Mouse (Mus musculus) frontal cortex, postnatal 36 days (tissue): ENCODE measurements around the gene Mapkap1.
A peak's percentile ranks its signal among the peaks of the same experiment; 100 is the strongest.

Experiments used
- DNase-seq, 2 experiments: peaks; one replicate each; pipeline ENCODE4 v3.0.0; 2022; ENCODE audit warnings: low spot score in 2 of 2

Gene Mapkap1

DNA sequence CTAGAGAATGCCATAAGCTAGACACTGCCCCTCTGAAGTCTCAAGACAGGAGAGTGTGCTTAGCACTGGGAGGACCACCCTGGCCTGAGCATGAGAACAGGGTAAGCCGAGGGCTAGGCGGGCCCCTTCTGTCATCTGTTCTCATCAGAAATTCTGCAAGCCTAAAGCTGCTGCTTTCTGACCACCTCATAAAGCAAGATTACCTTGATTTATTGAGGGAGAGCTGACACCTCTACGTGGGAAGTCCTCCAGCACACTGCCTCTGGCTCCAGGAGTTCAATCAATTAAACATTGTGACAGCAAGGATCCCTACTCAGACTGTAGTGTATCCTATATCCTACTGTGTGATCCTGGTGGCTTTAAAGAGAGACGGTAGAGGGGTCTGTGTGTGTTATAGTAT is 166.5 kb downstream of the Mapkap1 start:
- DNase-seq, result no peak

DNA sequence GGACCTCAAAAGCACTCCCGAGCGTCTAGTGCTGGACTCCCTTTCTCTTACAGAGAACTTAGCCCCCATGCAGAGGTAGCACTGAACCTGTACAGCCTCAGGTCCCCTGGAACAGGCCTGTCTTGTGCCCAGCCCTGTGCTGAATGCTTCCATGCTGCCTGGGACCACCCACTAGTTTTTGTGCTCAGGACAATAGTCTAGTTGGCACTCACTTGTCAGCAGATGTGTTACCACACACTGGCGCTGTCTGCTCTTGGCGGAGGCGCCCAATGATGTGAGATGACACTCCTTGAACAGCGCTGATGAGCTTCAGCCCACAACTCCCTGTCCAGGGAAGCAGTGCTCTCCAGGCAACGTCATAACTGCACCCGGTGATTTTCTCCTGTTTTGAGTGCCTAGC is 182.0 kb downstream of the Mapkap1 start:
- DNase-seq, result no peak

DNA sequence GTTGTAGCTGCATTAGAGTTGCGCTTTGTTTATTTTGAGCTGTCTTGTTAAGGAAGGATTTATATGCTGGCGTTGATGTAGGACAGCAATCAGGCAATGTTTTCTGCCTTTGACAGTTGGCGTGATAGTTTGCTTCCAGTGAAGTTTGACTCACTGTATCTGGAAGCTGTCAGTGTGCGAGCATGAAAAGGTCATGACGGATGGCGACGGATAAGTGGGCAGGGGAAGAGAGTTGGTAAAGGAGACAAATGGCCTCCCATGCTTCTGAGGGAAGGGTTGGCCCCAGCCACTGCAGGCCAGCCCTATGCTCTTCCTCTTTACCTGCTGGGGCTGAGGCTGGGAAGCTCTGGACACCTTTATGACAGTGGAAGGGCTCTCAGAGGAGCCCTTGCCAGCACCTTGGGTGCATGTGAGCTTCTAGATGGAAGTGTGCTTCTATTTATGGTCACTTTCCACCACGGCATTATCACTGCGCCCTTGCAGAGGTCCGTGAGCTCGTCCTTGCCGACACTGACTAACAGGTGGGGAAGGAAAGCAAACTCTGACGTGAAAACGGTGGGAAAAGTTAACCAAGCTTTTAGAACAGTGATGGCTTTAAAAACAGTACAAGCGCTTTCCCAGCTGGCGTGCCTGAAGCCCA is 185.3 kb downstream of the Mapkap1 start:
- DNase-seq, result no peak

DNA sequence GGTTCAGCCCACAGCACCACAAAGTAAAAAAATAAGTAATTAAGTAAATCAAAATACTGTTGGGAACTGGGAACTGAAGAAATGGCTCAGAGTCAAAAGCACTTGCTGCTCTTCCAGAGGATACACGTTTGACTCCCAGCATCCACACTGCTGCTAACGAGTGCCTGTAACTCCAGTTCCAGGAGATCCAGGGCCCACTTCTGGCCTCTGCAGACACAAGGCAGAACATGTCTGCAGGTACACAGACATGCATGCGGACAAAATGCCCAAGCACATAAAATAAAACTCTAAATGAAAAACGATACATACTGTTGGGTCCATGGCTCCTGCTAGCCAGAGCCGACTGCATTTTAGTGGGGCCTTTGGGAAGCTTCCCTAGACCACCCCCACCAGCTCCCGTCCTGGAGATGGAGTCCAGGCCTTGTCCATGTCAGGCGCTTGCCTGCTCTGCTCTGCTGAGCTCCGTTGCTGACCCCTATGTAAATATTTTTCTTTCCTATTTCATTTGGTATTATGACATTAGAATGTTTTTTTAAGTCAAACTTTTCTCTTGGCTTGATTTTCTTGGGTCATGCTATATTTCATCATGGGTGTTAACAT is 185.9 kb downstream of the Mapkap1 start:
- DNase-seq, result no peak

DNA sequence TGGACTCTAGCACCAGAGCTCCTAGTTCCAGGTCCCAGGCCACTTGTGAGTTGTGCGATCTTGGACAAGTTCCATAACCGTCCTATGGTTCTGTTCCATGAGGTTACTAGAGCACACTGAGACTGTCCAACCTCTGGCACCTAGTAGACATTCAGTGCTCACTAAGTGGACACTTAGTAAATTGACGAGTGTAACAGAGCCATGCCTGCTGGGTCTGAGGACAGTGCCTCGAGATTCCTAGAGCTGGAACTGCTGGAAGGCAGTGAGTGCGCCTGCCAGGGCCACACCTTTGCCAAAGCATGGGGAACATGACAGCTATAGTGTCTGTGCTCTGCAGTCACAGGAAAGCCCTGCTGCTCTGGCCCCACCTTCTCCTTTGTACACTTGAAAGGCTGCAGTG is 187.4 kb downstream of the Mapkap1 start:
- DNase-seq, result no peak

DNA sequence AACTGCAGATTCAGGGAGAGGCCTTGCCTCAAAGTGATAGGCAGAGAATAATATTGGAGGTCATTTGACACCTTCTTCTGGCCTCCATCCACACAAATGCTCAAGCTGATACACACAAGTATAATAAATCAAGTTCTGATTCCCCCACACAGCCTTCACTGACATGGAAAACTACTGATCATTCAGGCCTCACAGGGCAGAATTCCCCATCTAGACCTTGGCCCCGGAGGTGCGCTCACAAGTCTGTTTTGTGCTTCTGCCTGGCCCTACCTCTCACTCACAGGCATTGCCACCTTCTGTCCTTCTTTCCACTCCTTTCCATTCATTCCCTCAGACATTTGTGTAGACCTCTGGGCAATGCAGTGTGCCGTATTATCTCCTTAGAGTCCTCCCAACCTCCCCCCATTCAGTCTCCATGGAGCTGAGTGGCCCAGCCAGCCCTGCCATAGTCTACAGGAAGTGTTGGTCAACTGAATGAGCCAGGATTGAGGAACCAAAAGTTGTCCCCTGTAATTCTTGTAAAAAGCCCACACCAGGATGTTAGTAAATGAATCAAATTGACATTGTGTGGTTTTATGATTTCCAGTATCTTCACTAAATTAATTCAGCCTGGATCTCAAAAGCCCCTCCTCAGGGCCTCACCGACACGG is 193.2 kb downstream of the Mapkap1 start:
- DNase-seq, result no peak

DNA sequence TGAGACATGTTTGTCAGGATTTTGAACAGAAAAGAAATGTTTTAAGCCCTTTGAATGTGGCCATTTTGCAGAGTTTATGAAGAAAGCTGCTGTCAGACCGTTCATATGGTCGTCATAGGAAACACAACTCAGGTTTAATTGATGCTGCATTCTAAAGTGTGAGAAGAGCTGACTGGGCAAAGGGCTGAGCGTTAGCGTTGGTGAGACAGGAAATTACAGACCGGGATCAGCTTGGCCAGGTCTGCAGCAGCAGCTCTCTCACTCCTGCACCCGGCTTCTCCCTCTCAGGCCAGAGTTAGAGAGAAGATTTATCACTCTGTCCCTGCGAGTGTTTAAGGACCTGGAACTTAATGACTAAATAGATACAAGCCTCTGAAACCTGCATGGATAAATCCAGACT is 194.2 kb downstream of the Mapkap1 start:
- DNase-seq, result no peak

DNA sequence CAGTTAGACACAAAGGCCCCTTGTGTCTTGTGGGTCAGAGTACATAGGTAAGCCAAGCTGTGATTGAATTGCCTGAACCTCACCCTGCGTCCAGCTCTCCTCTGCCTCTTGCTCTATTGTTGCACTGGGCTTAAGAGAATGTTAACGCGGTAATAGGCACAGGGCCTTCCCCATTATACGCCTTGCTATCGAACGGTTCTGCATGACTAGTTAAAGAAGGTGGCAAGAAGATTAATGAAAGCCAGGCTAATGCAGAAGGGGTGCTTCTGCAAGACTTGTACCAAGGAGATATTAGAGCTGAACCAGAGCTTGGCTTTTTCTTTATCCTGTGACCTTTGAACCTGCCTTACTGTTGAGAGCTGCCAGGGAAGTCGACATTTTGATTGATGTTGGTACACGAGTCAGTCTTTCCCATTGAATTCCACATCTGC is 195.6 kb downstream of the Mapkap1 start:
- DNase-seq, result no peak

DNA sequence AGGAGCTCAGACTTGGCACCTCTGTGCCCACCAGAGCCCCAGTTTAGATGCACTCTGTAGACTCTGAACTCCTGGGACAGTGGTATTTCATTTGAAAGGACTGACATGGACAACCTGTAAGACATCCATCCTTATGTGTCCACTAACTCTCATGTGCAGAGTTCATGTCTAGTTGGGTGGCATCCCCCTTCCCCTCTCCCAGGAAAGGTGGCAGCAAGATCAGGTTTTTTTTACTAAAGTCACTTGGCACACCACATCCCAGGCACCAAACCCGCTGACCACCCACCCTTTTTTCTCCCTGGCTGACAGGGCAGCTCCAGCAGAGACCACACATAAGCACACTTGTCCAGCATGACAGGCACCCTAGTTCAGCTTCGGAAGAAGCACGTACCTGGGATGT is 196.3 kb downstream of the Mapkap1 start:
- DNase-seq, result no peak

DNA sequence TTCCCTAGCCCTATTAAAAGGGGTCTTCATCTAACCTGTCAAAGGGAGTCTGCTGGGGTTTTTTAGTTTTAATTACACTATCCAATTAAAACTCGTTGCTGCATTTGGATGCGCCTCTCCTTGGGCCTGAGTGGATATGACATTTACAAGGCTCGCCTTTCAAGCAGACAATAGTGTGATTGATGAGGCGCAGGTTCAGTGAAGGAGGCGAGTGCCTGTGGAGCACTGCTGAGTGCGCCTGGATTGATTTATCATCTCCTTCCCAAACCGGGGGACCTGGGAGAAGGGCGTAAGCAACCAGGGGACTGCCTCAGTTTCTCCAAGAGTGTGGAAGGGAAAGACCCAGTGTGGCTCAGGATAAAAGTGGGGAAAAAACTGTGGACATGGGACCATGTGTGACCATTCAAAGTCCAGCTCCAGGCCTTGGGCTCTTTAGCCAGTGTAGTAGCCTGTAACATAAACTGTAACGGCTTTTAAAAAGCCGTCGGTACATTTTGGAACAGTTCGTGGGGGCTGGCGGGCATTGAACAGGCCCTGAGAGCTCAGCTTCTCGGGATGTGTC is 197.2 kb downstream of the Mapkap1 start:
- no peak for DNase-seq

DNA sequence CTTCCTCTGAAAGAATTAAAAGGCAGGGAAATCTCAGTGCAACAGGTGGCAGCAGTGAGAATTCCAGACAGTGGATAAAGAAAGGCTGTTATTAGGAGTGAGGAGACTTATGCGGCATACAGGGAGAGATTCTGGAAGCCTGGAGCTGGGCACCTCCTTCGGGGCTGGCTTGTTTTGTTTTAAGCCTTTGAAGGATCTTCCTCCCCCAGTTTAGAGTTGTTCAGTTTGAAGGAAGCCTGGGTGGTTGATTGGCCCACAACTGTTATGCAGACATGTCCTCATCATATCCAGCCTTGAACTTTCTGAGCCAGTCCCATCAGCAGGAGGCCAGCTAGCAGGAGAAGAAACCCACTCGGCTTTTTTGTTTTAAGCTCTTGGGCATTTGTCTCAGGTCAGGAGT is 198.5 kb downstream of the Mapkap1 start:
- DNase-seq, result no peak

DNA sequence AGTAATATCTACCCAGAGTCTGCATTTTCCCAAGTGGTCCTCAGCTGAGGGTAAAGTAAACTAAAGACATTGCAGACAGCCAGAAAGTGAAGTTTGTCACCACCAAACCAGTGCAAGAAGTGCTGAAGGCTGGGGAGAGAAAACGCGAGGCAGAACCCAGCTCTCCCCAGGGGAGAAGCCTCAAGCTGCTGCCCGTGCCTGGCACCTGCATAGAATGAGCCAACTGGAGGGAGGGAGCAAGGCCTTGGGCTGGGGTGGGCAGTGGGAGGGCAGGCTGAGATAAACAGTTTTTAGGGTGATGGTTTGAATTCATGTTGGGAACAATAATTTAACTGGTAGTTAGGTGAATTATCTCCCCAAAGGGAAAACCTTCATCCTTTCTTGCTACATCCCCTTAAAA is 202.3 kb downstream of the Mapkap1 start:
- DNase-seq, result no peak

DNA sequence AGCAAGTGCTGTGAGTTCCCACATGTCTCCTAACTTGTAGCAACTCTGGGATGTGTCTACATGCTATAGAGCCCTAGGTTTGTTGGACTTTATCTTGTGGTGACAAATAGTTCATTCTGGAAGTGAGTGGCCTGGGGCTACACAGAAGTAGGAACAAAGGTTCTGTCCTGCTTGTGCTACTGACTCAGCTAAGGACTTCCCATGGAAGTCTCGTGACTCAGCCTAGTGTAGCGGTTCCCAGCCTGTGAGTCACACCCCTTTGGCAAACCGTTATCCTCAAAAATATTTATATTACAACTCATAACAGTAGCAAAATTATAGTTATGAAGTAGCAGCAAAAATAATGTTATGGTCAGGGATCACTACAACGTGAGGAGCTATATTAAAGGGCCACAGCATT is 202.9 kb downstream of the Mapkap1 start:
- DNase-seq, result no peak

DNA sequence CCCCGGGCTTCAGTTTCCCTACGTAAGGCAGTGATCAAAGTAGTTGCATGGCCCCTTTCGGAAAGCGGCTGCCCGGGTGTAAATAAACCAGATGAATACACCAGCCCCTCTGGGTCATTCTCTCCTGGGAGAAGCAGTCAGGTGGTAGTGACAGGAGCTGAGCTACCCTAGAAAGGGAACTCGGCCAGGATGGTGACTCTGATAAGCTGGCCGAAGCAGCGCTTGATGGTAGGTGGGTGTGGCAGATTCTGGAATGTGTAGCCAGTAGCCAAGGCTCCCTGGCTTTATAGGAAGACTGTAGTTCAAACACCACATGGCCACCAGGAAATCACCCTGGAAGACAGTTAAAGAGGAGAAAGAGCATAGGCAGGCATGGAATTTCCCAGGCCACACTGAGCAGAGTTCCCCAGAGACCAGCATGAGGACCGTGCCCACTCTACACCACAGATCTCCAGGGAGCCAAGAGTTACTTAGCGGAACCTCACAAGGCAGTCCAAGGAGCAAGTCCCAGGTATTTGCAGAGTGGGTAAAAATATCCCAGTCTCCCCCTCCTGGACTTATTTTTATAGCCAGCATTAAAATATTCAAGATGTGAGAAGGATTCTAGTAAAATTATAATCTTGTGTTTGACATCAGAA is 214.3 kb downstream of the Mapkap1 start:
- no peak for DNase-seq

DNA sequence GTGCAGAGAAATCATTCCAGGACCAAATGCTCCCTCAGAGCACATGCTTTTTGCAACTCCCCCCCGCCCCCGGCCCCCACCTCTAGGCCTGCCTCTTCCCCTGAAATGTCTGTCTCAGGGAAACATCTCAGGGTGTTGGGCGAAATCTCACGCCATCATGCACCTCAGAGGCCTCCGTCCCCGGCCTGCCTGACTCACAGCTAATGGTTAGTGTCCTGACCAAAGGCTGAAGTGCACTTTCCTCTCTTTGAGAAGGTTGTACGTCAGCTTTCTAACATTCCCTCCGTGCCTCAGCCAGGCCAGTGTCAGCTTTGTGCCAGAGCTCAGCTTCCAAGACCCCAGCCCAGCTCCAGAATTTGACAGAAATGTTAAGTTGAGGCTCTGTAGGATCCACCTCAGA is 214.9 kb downstream of the Mapkap1 start:
- DNase-seq, result no peak

DNA sequence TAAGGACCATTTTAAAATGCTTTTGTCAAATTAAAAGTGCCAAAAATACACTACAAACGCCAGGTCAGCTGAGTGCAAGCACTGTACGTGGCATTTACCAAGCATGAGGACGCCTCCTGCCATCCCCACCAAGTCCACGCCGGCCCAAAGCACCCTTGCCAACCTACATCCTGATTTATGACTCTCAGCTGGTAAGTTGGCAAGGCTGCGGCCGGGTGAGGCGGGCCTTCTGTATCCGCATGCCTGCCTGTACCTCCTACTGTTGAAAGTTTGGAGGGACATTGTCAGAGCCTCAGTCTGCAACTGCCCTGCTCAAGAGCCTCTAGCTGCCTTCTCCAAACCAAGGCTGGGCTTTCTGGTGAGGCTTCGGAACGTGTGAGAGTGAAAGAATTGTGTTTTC is 215.9 kb downstream of the Mapkap1 start:
- DNase-seq, result no peak

DNA sequence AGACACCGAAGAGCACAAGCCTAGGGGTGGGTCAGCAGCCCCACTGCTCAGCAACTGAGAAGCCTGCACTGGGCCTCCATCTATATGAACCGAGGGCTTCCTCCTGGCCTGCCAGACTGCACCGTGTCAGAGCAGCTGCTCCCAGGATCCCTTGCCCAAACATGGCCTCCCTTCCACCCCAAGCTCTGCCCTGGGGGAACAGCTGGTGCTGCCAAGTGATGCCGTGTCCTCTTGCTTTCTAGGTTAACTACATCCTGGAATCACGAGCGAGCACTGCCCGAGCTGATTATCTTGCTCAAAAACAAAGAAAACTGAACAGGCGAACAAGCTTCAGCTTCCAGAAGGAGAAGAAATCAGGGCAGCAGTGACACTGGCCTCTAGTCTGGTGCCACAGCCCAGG is 216.6 kb downstream of the Mapkap1 start:
- DNase-seq, result no peak

DNA sequence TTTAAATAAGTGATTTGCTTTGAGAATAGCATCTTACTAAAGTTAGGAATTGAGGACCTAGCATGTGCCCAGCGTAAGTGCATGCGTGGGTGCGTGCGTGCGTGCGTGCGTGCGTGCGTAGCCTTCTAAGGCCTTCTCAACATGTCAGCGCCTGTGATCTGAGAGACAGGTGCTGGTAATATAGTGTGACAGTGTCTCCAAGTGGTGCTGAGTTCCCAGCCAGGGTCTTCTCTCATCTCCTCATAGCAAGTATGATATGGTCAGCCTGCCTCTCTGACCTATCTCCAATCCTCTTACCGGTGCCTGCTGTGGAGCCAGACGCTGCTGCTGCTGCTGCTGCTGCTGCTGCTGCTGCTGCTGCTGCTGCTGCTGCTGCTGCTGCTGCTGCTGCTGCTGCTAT is 217.5 kb downstream of the Mapkap1 start:
- DNase-seq, result no peak

DNA sequence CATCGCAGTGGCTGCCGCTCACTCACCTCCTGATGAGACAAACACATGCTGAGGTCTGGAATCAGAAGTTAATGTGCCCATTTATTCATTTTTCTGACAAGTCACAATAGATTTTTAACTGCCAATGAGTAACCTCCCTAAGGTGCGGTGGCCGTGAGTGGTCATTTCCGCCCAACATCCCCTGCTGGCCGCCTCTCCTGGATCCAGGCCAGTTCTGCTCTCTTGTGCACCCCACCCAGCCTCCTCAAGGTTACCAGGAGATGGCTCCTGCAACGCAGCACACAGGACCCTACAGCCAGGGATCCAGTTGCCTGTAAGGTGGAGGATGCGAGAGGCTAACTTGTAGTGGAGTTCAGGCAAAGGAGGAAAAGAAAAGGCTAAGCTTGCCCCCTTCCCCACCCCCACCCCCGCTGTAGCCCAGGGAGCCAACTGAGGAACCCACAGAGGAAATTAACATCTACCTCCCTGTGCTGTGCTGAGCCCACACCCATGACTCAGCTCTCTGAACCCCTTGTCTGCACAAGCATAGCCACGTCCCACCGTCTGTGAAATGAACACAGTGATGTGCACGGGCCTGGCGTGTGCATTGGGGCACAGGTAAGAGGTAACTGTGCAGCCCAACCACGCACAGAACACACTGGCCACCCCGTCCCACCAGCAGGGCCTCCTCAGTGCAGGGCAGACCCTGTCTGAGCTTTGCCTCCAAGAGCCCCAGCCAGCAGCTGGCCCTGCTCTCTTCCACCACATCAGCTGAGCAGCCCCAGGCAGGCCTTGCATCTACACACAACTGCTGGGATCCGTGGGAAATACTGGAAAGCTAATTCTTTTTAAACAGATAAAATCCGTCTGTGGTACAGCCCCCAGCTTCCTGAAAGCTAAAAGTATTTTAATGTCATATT is 221.0 kb downstream of the Mapkap1 start:
- peak in 1 of 2 experiments; percentile 8 for DNase-seq

DNA sequence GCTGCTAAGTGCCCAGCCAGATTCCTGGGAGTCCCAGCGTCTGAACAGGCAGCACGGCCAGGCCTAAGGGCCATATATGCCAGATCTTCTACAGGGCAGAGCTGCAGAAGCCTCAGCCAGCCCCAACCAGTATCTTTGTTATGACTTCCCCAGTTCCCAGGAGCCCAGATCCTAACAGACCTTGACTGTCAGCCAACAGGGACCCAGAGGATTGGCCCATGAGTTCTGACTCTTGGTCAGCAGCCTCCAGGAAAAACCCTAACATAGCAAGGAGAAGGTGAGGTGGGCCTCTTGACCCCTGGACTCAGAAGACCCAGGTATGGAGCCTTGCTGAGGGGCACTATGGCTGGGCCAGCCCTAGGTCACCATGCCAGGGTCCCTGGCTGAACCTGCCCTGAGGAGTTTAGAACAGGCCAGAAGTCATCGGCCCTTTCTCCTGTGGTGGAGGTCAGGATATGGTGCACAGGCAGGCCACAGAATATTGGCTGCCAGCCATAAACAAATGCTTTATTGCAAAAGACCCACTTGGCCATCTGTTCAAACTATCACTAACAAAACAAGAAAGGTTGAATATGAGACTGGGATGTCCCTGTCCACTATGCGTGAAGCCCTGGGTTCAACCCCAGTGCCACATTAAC is 222.5 kb downstream of the Mapkap1 start:
- no peak for DNase-seq

DNA sequence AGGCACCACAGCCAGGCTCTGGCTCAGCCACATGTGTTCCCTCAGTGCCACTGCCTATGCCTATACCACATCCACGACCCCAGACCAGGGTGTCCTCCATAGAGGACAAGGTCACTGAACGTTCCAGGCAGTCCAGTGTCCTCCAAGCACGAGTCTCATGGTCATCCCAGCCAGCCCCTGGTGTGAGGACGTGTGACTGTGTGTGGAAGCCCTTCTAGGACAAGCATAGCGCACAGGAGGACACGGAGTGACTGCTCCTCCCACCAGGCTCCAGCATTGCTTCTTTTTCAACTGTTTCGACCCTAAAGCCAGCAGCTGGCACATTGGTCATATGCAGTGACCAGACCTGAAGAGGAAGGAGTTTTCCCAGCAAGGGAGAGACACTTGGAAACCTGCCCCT is 223.2 kb downstream of the Mapkap1 start:
- DNase-seq, result no peak
